Mouse (Mus musculus): ENCODE data around the gene Il17ra.
A peak's percentile ranks its signal among the peaks of the same experiment; 100 is the strongest.

DNA sequence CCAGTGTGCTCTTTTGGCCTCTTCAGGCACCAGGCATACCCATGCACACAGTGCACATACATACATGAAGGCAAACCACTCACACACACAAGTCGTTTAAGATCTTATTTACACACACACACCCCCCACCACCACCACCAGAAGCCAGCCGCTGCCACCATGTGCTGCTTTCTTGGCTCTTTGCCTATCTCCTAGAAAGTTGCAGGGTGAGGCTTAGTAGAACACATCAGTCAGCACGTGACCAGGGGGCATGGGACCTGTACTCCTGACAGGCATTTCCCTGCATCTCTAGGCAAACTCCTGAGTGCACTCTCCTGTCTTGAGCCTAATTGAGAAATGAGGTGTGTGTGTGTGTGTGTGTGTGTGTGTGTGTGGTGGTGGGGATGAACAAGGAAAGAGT, 22.0 kb downstream of the Il17ra start:
- no peak for TF ChIP-seq POLR2A (IDR thresholded peaks at IDR 0.05; ENCODE audit: insufficient read length, low read depth)
- TF ChIP-seq MAX (IDR thresholded peaks at IDR 0.05; ENCODE audit: low read depth): no peak
- no peak for TF ChIP-seq E2F4 (IDR thresholded peaks at IDR 0.05; ENCODE audit: insufficient read depth)
- peak; percentile 12 for TF ChIP-seq POLR2AphosphoS2 (IDR thresholded peaks at IDR 0.05; ENCODE audit: insufficient read length, low read depth)
- no peak for TF ChIP-seq MYOG (IDR thresholded peaks at IDR 0.05; ENCODE audit: control insufficient read depth in 1 of 3, insufficient read depth in 1 of 3, insufficient read length in 2 of 3, low read depth in 2 of 3)
